12 mouse cellular contexts compared by ENCODE assay signal in the genomic region with DNA sequence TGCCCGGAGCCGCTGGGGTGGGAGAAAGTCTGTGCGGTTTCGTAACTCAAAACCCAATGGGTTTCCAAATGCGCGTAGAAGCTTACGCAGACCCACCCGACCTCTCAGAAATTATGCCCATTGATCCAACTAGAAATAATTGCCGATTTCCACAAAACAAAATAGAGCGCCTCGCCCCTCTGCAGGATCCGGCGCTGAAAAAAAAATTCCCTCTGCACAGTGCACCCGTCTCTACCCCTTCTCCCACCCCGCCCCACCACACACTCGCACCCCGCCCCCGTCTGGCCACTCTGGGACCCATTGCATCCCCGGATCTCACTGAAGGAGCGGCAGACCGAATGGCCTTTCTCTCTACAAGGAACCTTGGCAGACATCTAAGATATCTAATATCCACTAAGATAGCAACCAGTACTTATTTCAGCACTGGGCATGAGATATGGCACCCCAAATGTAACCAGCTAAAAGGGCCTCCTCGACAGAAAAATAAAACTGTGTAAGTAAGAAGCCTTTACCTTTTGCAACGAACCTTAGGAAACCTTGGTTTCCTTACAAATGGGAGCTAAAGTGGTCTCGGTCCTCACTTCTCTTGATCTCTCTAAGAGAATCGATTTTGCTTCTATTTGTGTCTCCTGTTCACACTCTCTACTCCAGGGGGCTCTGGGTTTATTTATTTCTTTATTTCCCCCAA. TPM values are rescaled to one million over a fixed set of nuclear protein-coding genes. Genes with fewer than 3 reads are reported as not detected.
DNase-seq lines count a peak whose midpoint lies in the region; ATAC-seq and TF ChIP-seq lines count a peak whose summit lies in the region.
"Had no signal": no experiment of that assay in that cellular context is flagged by ENCODE, and none has a peak within 500 bp of the region (broad histone marks: within the 10 kb centered on the region; RNA-seq: fewer than 3 reads in every experiment).

No protein-coding gene starts in this region.

- DNase-seq in forebrain, postnatal 0 days: peak; percentile 48
- DNase-seq in forebrain, embryonic 11.5 days (ENCODE audit: low spot score): no peak
- DNase-seq in retina, embryonic 14.5 days (ENCODE audit: low spot score): peak; percentile 47
- DNase-seq in retina, postnatal 1 day: no peak
- no peak for DNase-seq in layer of hippocampus, postnatal 36 days
- no peak for DNase-seq in kidney, adult 18-20 months

- ATAC-seq in forebrain, postnatal 0 days: no peak
- ATAC-seq in forebrain, embryonic 11.5 days (replicated peaks; ENCODE audit: low FRiP score): no peak
- ATAC-seq in limb, embryonic 12.5 days (ENCODE audit: insufficient number of reproducible peaks, insufficient read depth, low FRiP score, low TSS enrichment, low read depth): no peak
- ATAC-seq in stomach, embryonic 16.5 days (ENCODE audit: insufficient read depth, low FRiP score): no peak
- ATAC-seq: midbrain, embryonic 16.5 days had no signal

- H3K9ac ChIP-seq in forebrain, postnatal 0 days: no peak overlapping the region
- no peak overlapping the region for H3K9ac ChIP-seq in forebrain, embryonic 11.5 days (ENCODE audit: low read length)
- peak overlapping the region; percentile 96 for H3K9ac ChIP-seq in limb, embryonic 12.5 days (replicated peaks)
- no peak overlapping the region for H3K9ac ChIP-seq in stomach, embryonic 16.5 days (ENCODE audit: low read length)

- no peaks in the 10 kb centered on the region for H3K4me1 ChIP-seq in forebrain, postnatal 0 days (ENCODE audit: insufficient read depth)
- no peaks in the 10 kb centered on the region for H3K4me1 ChIP-seq in forebrain, embryonic 11.5 days (replicated peaks; ENCODE audit: control insufficient read depth, insufficient read depth, low read length)
- H3K4me1 ChIP-seq in limb, embryonic 12.5 days (replicated peaks): peaks cover 8% of the 10 kb centered on the region
- peaks cover 5% of the 10 kb centered on the region; the same call in 1 of the 2 replicates for H3K4me1 ChIP-seq in stomach, embryonic 16.5 days (ENCODE audit: control insufficient read depth, insufficient read depth, low read length)

- no peak overlapping the region for H3K4me3 ChIP-seq in forebrain, postnatal 0 days (ENCODE audit: low read depth, low read length)
- no peak overlapping the region for H3K4me3 ChIP-seq in forebrain, embryonic 11.5 days (ENCODE audit: low read depth, low read length)
- peak overlapping the region; percentile 59 for H3K4me3 ChIP-seq in limb, embryonic 12.5 days (replicated peaks)
- H3K4me3 ChIP-seq in stomach, embryonic 16.5 days (replicated peaks; ENCODE audit: low read length): peak overlapping the region; percentile 34; the same call in 1 of the 2 replicates
- H3K4me3 ChIP-seq: erythroblast, embryonic 14.5 days had no signal

- no peaks in the 10 kb centered on the region for H3K36me3 ChIP-seq in forebrain, postnatal 0 days (ENCODE audit: insufficient read depth)
- no peaks in the 10 kb centered on the region for H3K36me3 ChIP-seq in forebrain, embryonic 11.5 days (ENCODE audit: control insufficient read depth, insufficient read depth, low read length)
- H3K36me3 ChIP-seq in limb, embryonic 12.5 days: peaks cover 4% of the 10 kb centered on the region; the same call in 1 of the 2 replicates
- H3K36me3 ChIP-seq in stomach, embryonic 16.5 days (ENCODE audit: control insufficient read depth, insufficient read depth, low read length): no peaks in the 10 kb centered on the region

- no peaks in the 10 kb centered on the region for H3K9me3 ChIP-seq in forebrain, postnatal 0 days (ENCODE audit: low read length)
- H3K9me3 ChIP-seq in forebrain, embryonic 11.5 days (ENCODE audit: control insufficient read depth, low read length): no peaks in the 10 kb centered on the region
- no peaks in the 10 kb centered on the region for H3K9me3 ChIP-seq in limb, embryonic 12.5 days
- no peaks in the 10 kb centered on the region for H3K9me3 ChIP-seq in stomach, embryonic 16.5 days (replicated peaks; ENCODE audit: control insufficient read depth, low read length)

- 1% methylated on average over 25 of the region's 25 CpGs for WGBS in forebrain, postnatal 0 days
- WGBS in forebrain, embryonic 11.5 days: under 1% methylated on average over 25 of the region's 25 CpGs
- 1% methylated on average over 25 of the region's 25 CpGs for WGBS in limb, embryonic 12.5 days
- WGBS in stomach, embryonic 16.5 days: 4% methylated on average over 25 of the region's 25 CpGs

- no peak for TF ChIP-seq CTCF in forebrain, postnatal 0 days (IDR thresholded peaks at IDR 0.05; ENCODE audit: low read depth)

- peaks cover 68% of the 10 kb centered on the region for H3K27me3 ChIP-seq in forebrain, postnatal 0 days (ENCODE audit: insufficient read depth, low read length)
- H3K27me3 ChIP-seq in forebrain, embryonic 11.5 days (ENCODE audit: control insufficient read depth, insufficient read depth, low read length): peaks cover 87% of the 10 kb centered on the region
- H3K27me3 ChIP-seq in limb, embryonic 12.5 days: peaks cover 93% of the 10 kb centered on the region
- peaks cover 84% of the 10 kb centered on the region for H3K27me3 ChIP-seq in stomach, embryonic 16.5 days (ENCODE audit: control insufficient read depth, insufficient read depth, low read length)

- H3K27ac ChIP-seq in forebrain, postnatal 0 days (ENCODE audit: low read depth, low read length): no peak overlapping the region
- H3K27ac ChIP-seq in forebrain, embryonic 11.5 days (ENCODE audit: low read depth, low read length): no peak overlapping the region
- peak overlapping the region; percentile 98 for H3K27ac ChIP-seq in limb, embryonic 12.5 days
- H3K27ac ChIP-seq in stomach, embryonic 16.5 days (ENCODE audit: low read length): no peak overlapping the region

- H3K4me2 ChIP-seq in forebrain, postnatal 0 days (ENCODE audit: low read depth): no peak overlapping the region
- no peak overlapping the region for H3K4me2 ChIP-seq in forebrain, embryonic 11.5 days (ENCODE audit: low read depth, low read length, severe bottlenecking)
- peak overlapping the region; percentile 68 for H3K4me2 ChIP-seq in limb, embryonic 12.5 days
- peak overlapping the region; percentile 46; the same call in 1 of the 2 replicates for H3K4me2 ChIP-seq in stomach, embryonic 16.5 days (ENCODE audit: low read depth, low read length)

RNA-seq across cellular contexts. Expression of gene Tbx5, which starts 0.5 kb away (rescaled TPM):
- total RNA-seq in forebrain, postnatal 0 days (2014; rRNA removed): 0.10 TPM in 1 of 2 replicates, not detected in the other
- polyA plus RNA-seq in forebrain, postnatal 0 days (2015; fragmentation: Nextera tagmentation; extraction: Ambion mirVana): not detected in 2 replicates
- not detected in 2 replicates for polyA plus RNA-seq in forebrain, embryonic 11.5 days (2014; fragmentation: Nextera tagmentation; extraction: Ambion mirVana)
- 35.6 and 51.2 TPM in 2 replicates for polyA plus RNA-seq in limb, embryonic 12.5 days (2016; fragmentation: Nextera tagmentation; extraction: Ambion mirVana)
- polyA plus RNA-seq in stomach, embryonic 16.5 days (2015; fragmentation: Nextera tagmentation; extraction: Ambion mirVana): 0.43 and 0.52 TPM in 2 replicates
- total RNA-seq in layer of hippocampus, postnatal 36 days (2021): not detected
- total RNA-seq: granulocyte monocyte progenitor cell, adult 5-6 weeks; layer of hippocampus, adult 8-10 months had no signal
- polyA plus RNA-seq: erythroblast, embryonic 14.5 days; midbrain, embryonic 16.5 days had no signal

Comparison
In these comparisons a context has a peak if more than half of its experiments do, and no peak if none do; other contexts are left out.
1. DNase-seq: peak in forebrain, postnatal 0 days (single experiment) and retina, embryonic 14.5 days (single experiment); none in forebrain, embryonic 11.5 days (single experiment), retina, postnatal 1 day (single experiment), layer of hippocampus, postnatal 36 days (0 of 2) and kidney, adult 18-20 months (single experiment).
2. H3K4me2 ChIP-seq: peak in limb, embryonic 12.5 days (single experiment) and stomach, embryonic 16.5 days (single experiment); none in forebrain, postnatal 0 days (single experiment) and forebrain, embryonic 11.5 days (single experiment).
3. H3K4me3 ChIP-seq: peak in limb, embryonic 12.5 days (single experiment) and stomach, embryonic 16.5 days (single experiment); none in forebrain, postnatal 0 days (single experiment) and forebrain, embryonic 11.5 days (single experiment).
4. RNA of gene Tbx5, which starts 0.5 kb away (polyA plus RNA-seq): 35.6 to 51.2 TPM in limb, embryonic 12.5 days; 0.43 to 0.52 TPM in stomach, embryonic 16.5 days, not detected in forebrain, embryonic 11.5 days and not detected in forebrain, postnatal 0 days; every median in the first group is over 10 times any median in the second.